Mouse (Mus musculus): ENCODE results near the gene Cd320.

DNA sequence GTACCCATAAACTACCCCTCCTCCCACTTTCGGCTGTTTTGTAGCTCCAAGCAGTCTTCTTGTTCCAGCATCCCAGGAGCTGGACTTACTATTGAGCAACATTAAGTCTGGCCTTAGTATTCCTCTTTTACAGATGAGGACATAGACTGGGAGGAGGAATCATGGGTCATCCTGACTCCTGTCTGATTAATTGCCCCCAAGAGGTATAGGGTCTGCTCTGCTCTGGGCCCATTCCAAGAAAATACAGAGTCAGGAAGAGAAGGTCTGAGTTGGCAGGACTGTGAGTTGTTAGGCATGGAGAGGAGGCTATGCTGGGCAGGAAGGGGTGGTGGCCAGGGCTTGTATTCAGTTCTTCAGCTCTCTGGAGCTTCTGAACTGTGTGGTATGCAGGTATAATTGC is 1.3 kb downstream of the Cd320 start:
- TF ChIP-seq GATA1 (IDR thresholded peaks at IDR 0.05; ENCODE audit: borderline replicate concordance, low read length) (no peak), TAL1 (conservative IDR thresholded peaks at IDR 0.05; ENCODE audit: low read depth, low read length) (no peak), CTCF (IDR thresholded peaks at IDR 0.05; ENCODE audit: low read depth, low read length) (no peak), POLR2AphosphoS5 (IDR thresholded peaks at IDR 0.05; ENCODE audit: insufficient replicate concordance, low read depth, low read length) (no peak), GATA2 (IDR thresholded peaks at IDR 0.05; ENCODE audit: borderline replicate concordance, low read depth, low read length) (no peak)

All from G1E (cell line).